Mouse (Mus musculus) E14TG2a.4 (cell line): ENCODE measurements at regions not wholly inside any gene's neighbourhood (a gene's known extent, or its start where the extent isn't known, plus 50 kb on each side); places are given as distances from the start of the nearest gene placed in this dataset.

Source experiments
- CTCF ChIP-seq: conservative IDR thresholded peaks from 2 replicates; pipeline ENCODE4 v1.5.1; 2014; ENCODE audit warnings: low read length
- NANOG ChIP-seq: IDR thresholded peaks from 2 replicates; pipeline ENCODE4 v1.6.1; 2014; ENCODE audit warnings: borderline replicate concordance, low read length, mixed read lengths
- POU5F1 ChIP-seq: IDR thresholded peaks from 2 replicates; pipeline ENCODE4 v1.6.1; 2014; ENCODE audit warnings: low read length, borderline replicate concordance

GRCm38 (mm10) chr2:94246180-94246611 lies 88.4 kb upstream of the Hsd17b12 start:
- TF ChIP-seq CTCF (no peak), POU5F1 (no peak), NANOG (no peak)
